Mouse (Mus musculus) ES-CJ7 (cell line): ENCODE measurements around the gene Dnmbp.

Source experiments
- DNase-seq: peaks from one replicate; pipeline ENCODE4 v3.0.0; 2011; ENCODE audit warnings: low read depth, low spot score

The Dnmbp gene

GRCm38 (mm10) chr19:43879401-43880212 is 60.4 kb downstream of the Dnmbp start:
- peak; percentile 85 for DNase-seq

GRCm38 (mm10) chr19:43878111-43879092 is 61.6 kb downstream of the Dnmbp start:
- DNase-seq, result no peak

- no peak for DNase-seq
Measured at GRCm38 (mm10) chr19:43877364-43877763, 62.6 kb downstream of the Dnmbp start.

GRCm38 (mm10) chr19:43875996-43876395 is 64.0 kb downstream of the Dnmbp start:
- DNase-seq, result no peak

- DNase-seq, result peak; percentile 83
Measured at GRCm38 (mm10) chr19:43874351-43874750, 65.6 kb downstream of the Dnmbp start.

- DNase-seq, result no peak
Measured at GRCm38 (mm10) chr19:43870418-43870817, 69.6 kb downstream of the Dnmbp start.

GRCm38 (mm10) chr19:43857347-43857746 is 82.6 kb downstream of the Dnmbp start:
- DNase-seq, result peak; percentile 91

- no peak for DNase-seq
Measured at GRCm38 (mm10) chr19:43852837-43853545, 87.0 kb downstream of the Dnmbp start.

GRCm38 (mm10) chr19:43851996-43852630 is 87.9 kb downstream of the Dnmbp start:
- DNase-seq, result peak; percentile 59

GRCm38 (mm10) chr19:43850026-43850425 is 90.0 kb downstream of the Dnmbp start:
- peak; percentile 30 for DNase-seq

GRCm38 (mm10) chr19:43847966-43848365 is 92.0 kb downstream of the Dnmbp start:
- peak; percentile 90 for DNase-seq

GRCm38 (mm10) chr19:43847056-43847455 is 92.9 kb downstream of the Dnmbp start:
- DNase-seq, result no peak

GRCm38 (mm10) chr19:43845331-43845908 is 94.6 kb downstream of the Dnmbp start:
- DNase-seq, result no peak

- peak; percentile 39 for DNase-seq
Measured at GRCm38 (mm10) chr19:43843184-43843583, 96.8 kb downstream of the Dnmbp start.

GRCm38 (mm10) chr19:43832425-43833069 is 107.4 kb downstream of the Dnmbp start:
- peak; percentile 66 for DNase-seq

- DNase-seq, result no peak
Measured at GRCm38 (mm10) chr19:43826855-43827254, 113.1 kb downstream of the Dnmbp start.

GRCm38 (mm10) chr19:43815661-43816414 is 124.2 kb downstream of the Dnmbp start:
- no peak for DNase-seq

GRCm38 (mm10) chr19:43813315-43813714 is 126.7 kb downstream of the Dnmbp start:
- DNase-seq, result no peak

- no peak for DNase-seq
Measured at GRCm38 (mm10) chr19:43811419-43811818, 128.6 kb downstream of the Dnmbp start.

- peak; percentile 56 for DNase-seq
Measured at GRCm38 (mm10) chr19:43809331-43809730, 130.7 kb downstream of the Dnmbp start.
